Mouse (Mus musculus): ENCODE data around the gene Stom.

DNA sequence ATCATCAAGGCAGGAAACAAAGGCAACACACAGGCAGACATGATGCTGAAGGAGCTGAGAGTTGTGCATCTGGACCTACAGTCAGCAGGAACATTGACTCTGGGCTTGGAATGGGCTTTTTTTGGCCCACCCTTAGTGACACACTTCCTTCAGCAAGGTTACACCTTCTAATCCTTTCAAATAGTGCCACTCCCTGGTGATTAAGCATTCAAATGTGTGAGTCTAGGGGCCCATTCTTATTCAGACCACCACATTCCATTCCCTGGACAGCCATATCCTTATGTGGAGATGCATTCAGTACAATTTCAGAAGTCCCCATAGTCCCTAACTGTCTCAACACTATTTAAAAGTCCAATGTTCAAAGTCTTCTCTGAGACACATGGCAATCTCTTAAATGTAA lies 33.9 kb upstream of the Stom start:
- TF ChIP-seq CTCF (IDR thresholded peaks at IDR 0.05; ENCODE audit: control insufficient read depth, insufficient read depth, insufficient replicate concordance, low read depth, low read length) (no peak), POLR2A (IDR thresholded peaks at IDR 0.05; ENCODE audit: control insufficient read depth, low read depth, low read length) (no peak)

Data from testis, adult 2 months (tissue).